Mouse (Mus musculus) frontal cortex, adult (tissue): Measurements from ENCODE around the gene Rinl.

Experiments used
- ATAC-seq: cut with Nextera tagmentation; 2 replicates; pipeline ENCODE4 v1.9.2; 2017; ENCODE audit warnings: mild to moderate bottlenecking, moderate library complexity, mixed read lengths; ENCODE audit not compliant: low TSS enrichment

Rinl gene

GRCm38 (mm10) chr7:28808957-28809393 is 20.2 kb downstream of the Rinl start:
- ATAC-seq = peak; percentile 47

- ATAC-seq = no peak
Measured at GRCm38 (mm10) chr7:28809401-28810089, 20.8 kb downstream of the Rinl start.

- ATAC-seq = peak; percentile 76
Measured at GRCm38 (mm10) chr7:28810107-28811066, 21.6 kb downstream of the Rinl start.

GRCm38 (mm10) chr7:28811228-28811627 is 22.5 kb downstream of the Rinl start:
- no peak; the same call in 1 of the 2 replicates for ATAC-seq

GRCm38 (mm10) chr7:28811640-28812275 is 23.0 kb downstream of the Rinl start:
- no peak for ATAC-seq

- ATAC-seq = no peak
Measured at GRCm38 (mm10) chr7:28812436-28812835, 23.7 kb downstream of the Rinl start.

- ATAC-seq = no peak
Measured at GRCm38 (mm10) chr7:28812949-28813348, 24.2 kb downstream of the Rinl start.

GRCm38 (mm10) chr7:28814306-28815034 is 25.7 kb downstream of the Rinl start:
- no peak for ATAC-seq

GRCm38 (mm10) chr7:28815230-28815629 is 26.5 kb downstream of the Rinl start:
- ATAC-seq = no peak

GRCm38 (mm10) chr7:28816201-28816600 is 27.4 kb downstream of the Rinl start:
- ATAC-seq = no peak

GRCm38 (mm10) chr7:28816920-28817319 is 28.2 kb downstream of the Rinl start:
- ATAC-seq = no peak

- no peak for ATAC-seq
Measured at GRCm38 (mm10) chr7:28817524-28817923, 28.8 kb downstream of the Rinl start.

GRCm38 (mm10) chr7:28817957-28818356 is 29.2 kb downstream of the Rinl start:
- no peak for ATAC-seq

GRCm38 (mm10) chr7:28818436-28818835 is 29.7 kb downstream of the Rinl start:
- no peak for ATAC-seq

- ATAC-seq = no peak
Measured at GRCm38 (mm10) chr7:28818861-28819452, 30.2 kb downstream of the Rinl start.

- ATAC-seq = no peak
Measured at GRCm38 (mm10) chr7:28819571-28819970, 30.8 kb downstream of the Rinl start.

- ATAC-seq = no peak
Measured at GRCm38 (mm10) chr7:28820358-28821260, 31.8 kb downstream of the Rinl start.

- peak; percentile 10; the same call in 1 of the 2 replicates for ATAC-seq
Measured at GRCm38 (mm10) chr7:28821261-28821831, 32.6 kb downstream of the Rinl start.

GRCm38 (mm10) chr7:28822556-28822955 is 33.8 kb downstream of the Rinl start:
- no peak for ATAC-seq
